Mouse (Mus musculus) MEL (cell line): ENCODE results near the gene Akirin2. TPM values are rescaled to one million over a fixed set of nuclear protein-coding genes. Genes with fewer than 3 reads are reported as not detected.

Experiments used
- DNase-seq: peaks from one replicate; pipeline ENCODE4 v3.0.0; 2011; ENCODE audit warnings: low read depth, low spot score
- H3K27ac ChIP-seq: 2 replicates; pipeline ENCODE4 v1.5.1; 2012; ENCODE audit warnings: low read depth, mild to moderate bottlenecking, control low read depth, low read length, moderate library complexity; ENCODE audit not compliant: control insufficient read depth
- H3K27me3 ChIP-seq, 2 experiments: fragments of 150-350 bp in 1 of 2; sonication (generic) in 1 of 2; 2 replicates each; pipeline ENCODE4 v1.6.1; 2012; ENCODE audit warnings: low read length in 2 of 2, mild to moderate bottlenecking in 2 of 2, improper control_type of control experiment in 1 of 2, moderate library complexity in 1 of 2; ENCODE audit not compliant: insufficient read depth in 2 of 2, control insufficient read depth in 1 of 2
- H3K36me3 ChIP-seq, 2 experiments: 2 replicates each; pipeline ENCODE4 v1.6.1; 2012 to 2014; ENCODE audit warnings: low read length in 2 of 2, improper control_type of control experiment in 1 of 2, inconsistent platforms in 1 of 2, mild to moderate bottlenecking in 1 of 2; ENCODE audit not compliant: insufficient read depth in 2 of 2, control insufficient read depth in 1 of 2
- H3K4me1 ChIP-seq, 2 experiments: fragments of 150-350 bp in 1 of 2; sonication (generic) in 1 of 2; 2 replicates each; pipeline ENCODE4 v1.6.1; 2012; ENCODE audit warnings: low read length in 2 of 2, improper control_type of control experiment in 1 of 2, mild to moderate bottlenecking in 1 of 2; ENCODE audit not compliant: insufficient read depth in 2 of 2, control insufficient read depth in 1 of 2
- H3K4me3 ChIP-seq, 2 experiments: fragments of 150-350 bp in 1 of 2; sonication (generic) in 1 of 2; 2 replicates each; pipeline ENCODE4 v1.5.1; 2012; ENCODE audit warnings: low read depth in 2 of 2, low read length in 2 of 2, mild to moderate bottlenecking in 2 of 2, moderate library complexity in 2 of 2, control low read depth in 1 of 2, improper control_type of control experiment in 1 of 2; ENCODE audit not compliant: control insufficient read depth in 1 of 2, insufficient read depth in 1 of 2
- H3K79me2 ChIP-seq: 2 replicates; pipeline ENCODE4 v1.6.1; 2012; ENCODE audit warnings: mild to moderate bottlenecking, low read length, moderate library complexity; ENCODE audit not compliant: control insufficient read depth, poor library complexity, insufficient read depth
- H3K9ac ChIP-seq: 2 replicates; pipeline ENCODE4 v1.6.1; 2012; ENCODE audit warnings: low read depth, mild to moderate bottlenecking, control low read depth, low read length, moderate library complexity; ENCODE audit not compliant: control insufficient read depth, poor library complexity, severe bottlenecking
- H3K9me3 ChIP-seq: fragments of 150-350 bp; sonication (generic); replicated peaks from 2 replicates; pipeline ENCODE4 v1.6.1; 2012; ENCODE audit warnings: mild to moderate bottlenecking, low read length, improper control_type of control experiment, moderate library complexity; ENCODE audit not compliant: insufficient read depth
- BHLHE40 ChIP-seq: IDR thresholded peaks from 2 replicates; pipeline ENCODE4 v1.6.1; 2012; ENCODE audit warnings: low read depth, mild to moderate bottlenecking, inconsistent platforms, low read length, improper control_type of control experiment, borderline replicate concordance
- CHD1 ChIP-seq: IDR thresholded peaks from 2 replicates; pipeline ENCODE4 v1.6.1; 2012; ENCODE audit warnings: low read depth, mild to moderate bottlenecking, inconsistent platforms, low read length, improper control_type of control experiment
- CHD2 ChIP-seq: IDR thresholded peaks from 2 replicates; pipeline ENCODE4 v1.6.1; 2011; ENCODE audit warnings: low read length, improper control_type of control experiment
- CTCF ChIP-seq, 3 experiments: IDR thresholded peaks in 2 of 3; conservative IDR thresholded peaks in 1 of 3; 2 replicates each; pipeline ENCODE4 v1.5.1; 2011 to 2012; ENCODE audit warnings: low read length in 3 of 3, low read depth in 2 of 3, mild to moderate bottlenecking in 2 of 3, improper control_type of control experiment in 1 of 3, inconsistent platforms in 1 of 3, mixed read lengths in 1 of 3, moderate library complexity in 1 of 3; ENCODE audit not compliant: control insufficient read depth in 1 of 3, insufficient read depth in 1 of 3, poor library complexity in 1 of 3, severe bottlenecking in 1 of 3
- E2F4 ChIP-seq: IDR thresholded peaks from 2 replicates; pipeline ENCODE4 v1.6.1; 2011; ENCODE audit warnings: low read depth, low read length, improper control_type of control experiment, borderline replicate concordance
- ELF1 ChIP-seq: IDR thresholded peaks from 2 replicates; pipeline ENCODE4 v1.6.1; 2014; ENCODE audit warnings: low read depth, mild to moderate bottlenecking, inconsistent platforms, low read length, improper control_type of control experiment, moderate library complexity
- GATA1 ChIP-seq: IDR thresholded peaks from 2 replicates; pipeline ENCODE4 v1.6.1; 2011; ENCODE audit warnings: low read depth, low read length, improper control_type of control experiment
- HCFC1 ChIP-seq: IDR thresholded peaks from 2 replicates; pipeline ENCODE4 v1.6.1; 2012; ENCODE audit warnings: low read depth, mild to moderate bottlenecking, inconsistent platforms, low read length, improper control_type of control experiment, moderate library complexity
- JUND ChIP-seq: IDR thresholded peaks from 2 replicates; pipeline ENCODE4 v1.6.1; 2011; ENCODE audit warnings: low read depth, mild to moderate bottlenecking, improper control_type of control experiment, low read length
- KAT2A ChIP-seq: conservative IDR thresholded peaks from 2 replicates; pipeline ENCODE4 v1.6.1; 2012; ENCODE audit warnings: low read depth, low read length, improper control_type of control experiment, inconsistent platforms
- MAX ChIP-seq: IDR thresholded peaks from 2 replicates; pipeline ENCODE4 v1.6.1; 2011; ENCODE audit warnings: low read length, improper control_type of control experiment
- MEF2A ChIP-seq: IDR thresholded peaks from 2 replicates; pipeline ENCODE4 v1.6.1; 2014; ENCODE audit warnings: low read depth, mild to moderate bottlenecking, inconsistent platforms, low read length, improper control_type of control experiment; ENCODE audit not compliant: poor library complexity, insufficient replicate concordance, severe bottlenecking; ENCODE audit errors: extremely low read depth
- MXI1 ChIP-seq: IDR thresholded peaks from 2 replicates; pipeline ENCODE4 v1.6.1; 2011; ENCODE audit warnings: mild to moderate bottlenecking, low read depth, low read length, improper control_type of control experiment
- MYC ChIP-seq: IDR thresholded peaks from 2 replicates; pipeline ENCODE4 v1.6.1; 2011; ENCODE audit warnings: low read depth, mild to moderate bottlenecking, low read length, improper control_type of control experiment, moderate library complexity
- NELFE ChIP-seq: IDR thresholded peaks from 2 replicates; pipeline ENCODE4 v1.6.1; 2011; ENCODE audit warnings: low read depth, low read length, improper control_type of control experiment
- NRF1 ChIP-seq: IDR thresholded peaks from 2 replicates; pipeline ENCODE4 v1.6.1; 2014; ENCODE audit warnings: low read depth, mild to moderate bottlenecking, inconsistent platforms, low read length, improper control_type of control experiment, moderate library complexity; ENCODE audit not compliant: poor library complexity, insufficient read depth, severe bottlenecking
- POLR2A ChIP-seq, 2 experiments: IDR thresholded peaks; 2 replicates each; pipeline ENCODE4 v1.6.1; 2011 to 2012; ENCODE audit warnings: low read length in 2 of 2, mild to moderate bottlenecking in 2 of 2, control low read depth in 1 of 2, improper control_type of control experiment in 1 of 2, low read depth in 1 of 2, moderate library complexity in 1 of 2; ENCODE audit not compliant: control insufficient read depth in 1 of 2, insufficient read depth in 1 of 2, poor library complexity in 1 of 2
- POLR2AphosphoS2 ChIP-seq: IDR thresholded peaks from 2 replicates; pipeline ENCODE4 v1.6.1; 2011; ENCODE audit warnings: low read length, improper control_type of control experiment
- RAD21 ChIP-seq: IDR thresholded peaks from 2 replicates; pipeline ENCODE4 v1.6.1; 2011; ENCODE audit warnings: mild to moderate bottlenecking, low read depth, low read length, improper control_type of control experiment
- SIN3A ChIP-seq: IDR thresholded peaks from 2 replicates; pipeline ENCODE4 v1.6.1; 2012; ENCODE audit warnings: low read length, improper control_type of control experiment, inconsistent platforms
- SMC3 ChIP-seq: IDR thresholded peaks from 2 replicates; pipeline ENCODE4 v1.6.1; 2011; ENCODE audit warnings: low read depth, low read length, improper control_type of control experiment
- TAL1 ChIP-seq: IDR thresholded peaks from 2 replicates; pipeline ENCODE4 v1.6.1; 2012; ENCODE audit warnings: mild to moderate bottlenecking, inconsistent platforms, low read length, moderate library complexity, mixed read lengths
- TBP ChIP-seq: IDR thresholded peaks from 2 replicates; pipeline ENCODE4 v1.8.0; 2011; ENCODE audit warnings: low read depth, low read length, improper control_type of control experiment
- TCF12 ChIP-seq: IDR thresholded peaks from 2 replicates; pipeline ENCODE4 v1.6.1; 2014; ENCODE audit warnings: low read depth, mild to moderate bottlenecking, inconsistent platforms, low read length, improper control_type of control experiment, moderate library complexity
- UBTF ChIP-seq: IDR thresholded peaks from 2 replicates; pipeline ENCODE4 v1.6.1; 2012; ENCODE audit warnings: low read depth, mild to moderate bottlenecking, inconsistent platforms, low read length, improper control_type of control experiment, moderate library complexity, borderline replicate concordance; ENCODE audit not compliant: insufficient read depth
- USF2 ChIP-seq, 2 experiments: IDR thresholded peaks; 2 replicates each; pipeline ENCODE4 v1.6.1; 2011 to 2012; ENCODE audit warnings: improper control_type of control experiment in 2 of 2, low read length in 2 of 2, borderline replicate concordance in 1 of 2, inconsistent platforms in 1 of 2, low read depth in 1 of 2, mild to moderate bottlenecking in 1 of 2; ENCODE audit not compliant: insufficient read depth in 1 of 2
- ZC3H11A ChIP-seq: IDR thresholded peaks from 2 replicates; pipeline ENCODE4 v1.6.1; 2012; ENCODE audit warnings: low read depth, mild to moderate bottlenecking, inconsistent platforms, low read length, improper control_type of control experiment
- ZMIZ1 ChIP-seq: IDR thresholded peaks from 2 replicates; pipeline ENCODE4 v1.6.1; 2012; ENCODE audit warnings: low read depth, mild to moderate bottlenecking, inconsistent platforms, low read length, improper control_type of control experiment, moderate library complexity
- polyA plus RNA-seq, 2 experiments: library from polyadenylated mRNA; stranded (reverse) in 1 of 2; unstranded in 1 of 2; fragments of >175 nt in 1 of 2; fragments of >200 nt in 1 of 2; gene quantifications; 2 replicates each; pipeline versions ENCODE4 v1.2.1 to v1.2.4; 2012; ENCODE audit warnings: low replicate concordance in 2 of 2, low read depth in 1 of 2; ENCODE audit not compliant: insufficient read length in 2 of 2, insufficient read depth in 1 of 2, missing spikeins in 1 of 2
- total RNA-seq: library from RNA; depleted of rRNA; stranded (reverse); fragments of 300-350 nt; gene quantifications from 2 replicates; pipeline ENCODE4 v1.2.3, GENCODE M21; 2012

The Akirin2 gene
- total and polyA plus RNA-seq, 3 experiments, result 23.4 to 45.8 TPM; not detected in 1

DNA sequence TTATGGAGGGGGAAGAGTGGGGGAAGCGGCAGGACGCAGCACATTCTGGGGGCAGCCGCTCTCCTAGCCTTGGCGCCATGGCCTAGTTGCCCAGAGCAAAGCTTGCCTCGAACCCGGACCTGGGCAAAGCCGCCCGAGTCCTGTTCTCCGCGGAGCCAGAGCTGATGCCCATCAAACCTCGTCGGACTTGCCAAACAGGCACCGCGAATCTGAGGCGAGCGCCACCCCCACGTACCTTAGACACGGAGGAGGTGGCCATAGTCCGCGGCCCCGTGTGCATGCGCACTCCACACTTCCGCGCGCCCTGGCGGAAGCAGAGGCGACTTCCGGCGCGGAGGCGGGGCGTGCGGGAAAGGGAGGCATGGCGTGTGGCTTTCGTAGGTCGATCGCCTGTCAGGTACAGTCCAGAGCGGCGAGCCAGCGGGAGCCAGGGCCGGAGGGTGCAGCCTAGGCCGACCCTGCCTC, 63.9 kb downstream of the Akirin2 start, which contains the start of the genes Orc3 and Rars2:
Gene Orc3 (minus strand): TSS at position 315 of the 465 bp plus-strand sequence.
Gene Rars2 (plus strand): TSS at position 328 of the 465 bp plus-strand sequence.
- Histone ChIP-seq H3K9me3 (no peaks in the 10 kb centered on the region), H3K27me3 (no peaks in the 10 kb centered on the region), H3K36me3 (peaks cover 5 to 13% of the 10 kb centered on the region in 2 experiments), H3K79me2 (peaks cover 32% of the 10 kb centered on the region), H3K4me3 (peak within 1 kb of the TSS; percentile 86 to 95), H3K4me1 (peaks cover 3 to 9% of the 10 kb centered on the region in 2 experiments; a peak in 3 of 4 replicates), H3K9ac (peak within 1 kb of the TSS; percentile 93), H3K27ac (peak within 1 kb of the TSS; percentile 72)
- TF ChIP-seq ELF1, result peak; percentile 94
- TF ChIP-seq MXI1, result peak; percentile 96
- peak; percentile 88 for TF ChIP-seq NRF1
- peak; percentile 73; the same call in 1 of the 2 replicates for TF ChIP-seq E2F4
- peak; percentile 86; the same call in 1 of the 2 replicates for TF ChIP-seq CHD1
- TF ChIP-seq ZMIZ1, result peak; percentile 71; the same call in 1 of the 2 replicates
- no peak for TF ChIP-seq MEF2A
- TF ChIP-seq TCF12, result peak; percentile 79
- TF ChIP-seq MYC, result peak; percentile 91
- peak; percentile 84 for TF ChIP-seq TBP
- peak; percentile 93 for TF ChIP-seq SIN3A
- peak; percentile 80 to 89 for TF ChIP-seq POLR2A (IDR thresholded peaks at IDR 0.05; ENCODE audit: control insufficient read depth in 1 of 2, insufficient read depth in 1 of 2, low read depth in 1 of 2, low read length in 2 of 2, poor library complexity in 1 of 2)
- peak; percentile 94 for TF ChIP-seq NELFE
- peak; percentile 93 for TF ChIP-seq POLR2AphosphoS2
- peak; percentile 82 for TF ChIP-seq MAX
- no peak for TF ChIP-seq USF2 (IDR thresholded peaks at IDR 0.05; ENCODE audit: borderline replicate concordance in 1 of 2, insufficient read depth in 1 of 2, low read depth in 1 of 2, low read length in 2 of 2)
- no peak for TF ChIP-seq CHD2
- no peak for TF ChIP-seq GATA1
- TF ChIP-seq SMC3, result no peak
- TF ChIP-seq KAT2A, result no peak; the same call in 1 of the 2 replicates
- no peak for TF ChIP-seq BHLHE40
- no peak for TF ChIP-seq JUND
- no peak for TF ChIP-seq UBTF
- TF ChIP-seq ZC3H11A, result no peak
- TF ChIP-seq TAL1, result no peak
- 0 out of 6 replicates have a peak, but pooled peaks of 1 of the 3 experiments have one; percentile 2 for TF ChIP-seq CTCF (IDR thresholded peaks at IDR 0.05 in 2 of 3, conservative IDR thresholded peaks at IDR 0.05 in 1 of 3; ENCODE audit: control insufficient read depth in 1 of 3, insufficient read depth in 1 of 3, low read depth in 2 of 3, low read length in 3 of 3, poor library complexity in 1 of 3, severe bottlenecking in 1 of 3)
- TF ChIP-seq RAD21, result no peak
- TF ChIP-seq HCFC1, result peak; percentile 90
- peak; percentile 95 for DNase-seq
